Mouse (Mus musculus) olfactory bulb, adult 2 months (tissue): ENCODE results near the gene Arhgap22.

ENCODE experiments used
- CTCF ChIP-seq: fragments of 200-500 bp; IDR thresholded peaks from 2 replicates; pipeline ENCODE4 v1.5.1; 2012; ENCODE audit warnings: low read depth, mild to moderate bottlenecking, low read length, moderate library complexity; ENCODE audit not compliant: insufficient read depth
- POLR2A ChIP-seq: fragments of 200-500 bp; IDR thresholded peaks from 2 replicates; pipeline ENCODE4 v1.6.1; 2012; ENCODE audit warnings: mild to moderate bottlenecking, low read depth, low read length, moderate library complexity; ENCODE audit not compliant: insufficient read depth

DNA sequence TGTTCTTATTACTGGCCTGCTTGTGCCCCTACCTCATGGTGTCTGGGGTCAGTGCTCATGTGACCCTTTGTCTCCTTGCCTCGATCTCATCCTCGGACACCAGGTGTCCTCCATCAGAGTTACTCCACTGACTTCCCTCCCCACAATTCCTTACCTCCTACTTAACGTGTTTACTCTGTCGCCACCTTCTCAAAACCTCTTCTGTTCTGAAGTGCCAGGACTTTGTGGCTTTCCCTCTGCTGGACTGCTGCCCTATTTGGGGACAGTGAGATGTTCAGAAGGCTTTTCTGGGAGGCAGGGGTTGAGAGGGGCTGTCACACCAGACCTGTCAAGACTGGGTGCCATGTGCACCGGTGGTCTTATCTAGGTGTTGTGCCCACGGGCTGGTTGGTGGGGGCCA lies 139.1 kb downstream of the Arhgap22 start:
- TF ChIP-seq POLR2A (no peak), CTCF (no peak)
